Mouse (Mus musculus): ENCODE measurements around the gene Tent4a. TPM values are rescaled to one million over a fixed set of nuclear protein-coding genes. Genes with fewer than 3 reads are reported as not detected.

Tent4a gene
- polyA plus RNA-seq, 1 experiment, result 6.3 TPM

GRCm38 (mm10) chr13:69485833-69486232, 48.6 kb downstream of the Tent4a start:
- WGBS, result 52% methylated on average over 7 of the region's 7 CpGs
- no peak for DNase-seq (ENCODE audit: low read depth, low spot score)

GRCm38 (mm10) chr13:69485326-69485725, 49.1 kb downstream of the Tent4a start:
- 16% methylated on average over 6 of the region's 6 CpGs for WGBS
- DNase-seq (ENCODE audit: low read depth, low spot score), result no peak

GRCm38 (mm10) chr13:69482751-69483150, 51.7 kb downstream of the Tent4a start:
- 34% methylated on average over 8 of the region's 8 CpGs for whole genome bisulfite sequencing
- no peak for DNase-seq (ENCODE audit: low read depth, low spot score)

GRCm38 (mm10) chr13:69481634-69482505, 52.5 kb downstream of the Tent4a start:
- no peak for DNase-seq (ENCODE audit: low read depth, low spot score)
- WGBS, result 4% methylated on average over 30 of the region's 30 CpGs

GRCm38 (mm10) chr13:69481026-69481425, 53.4 kb downstream of the Tent4a start:
- DNase-seq (ENCODE audit: low read depth, low spot score), result no peak
- WGBS, result 4% methylated on average over 8 of the region's 8 CpGs

- no peak for DNase-seq (ENCODE audit: low read depth, low spot score)
- 67% methylated on average over 2 of the region's 2 CpGs for WGBS
Observed at GRCm38 (mm10) chr13:69479906-69480305, 54.5 kb downstream of the Tent4a start.

- no peak for DNase-seq (ENCODE audit: low read depth, low spot score)
- WGBS, result 93% methylated on average over 6 of the region's 6 CpGs
Observed at GRCm38 (mm10) chr13:69478703-69479102, 55.7 kb downstream of the Tent4a start.

- DNase-seq (ENCODE audit: low read depth, low spot score), result no peak
- WGBS, result 38% methylated on average over 17 of the region's 17 CpGs
Observed at GRCm38 (mm10) chr13:69460635-69461465, 73.6 kb downstream of the Tent4a start.

GRCm38 (mm10) chr13:69459657-69460458, 74.6 kb downstream of the Tent4a start:
- no peak for DNase-seq (ENCODE audit: low read depth, low spot score)
- 14% methylated on average over 8 of the region's 8 CpGs for WGBS

GRCm38 (mm10) chr13:69458891-69459290, 75.5 kb downstream of the Tent4a start:
- 84% methylated on average over 2 of the region's 2 CpGs for WGBS
- no peak for DNase-seq (ENCODE audit: low read depth, low spot score)

- 92% methylated on average over 6 of the region's 6 CpGs for WGBS
- no peak for DNase-seq (ENCODE audit: low read depth, low spot score)
Observed at GRCm38 (mm10) chr13:69458461-69458860, 76.0 kb downstream of the Tent4a start.

- WGBS, result 67% methylated on average over 2 of the region's 2 CpGs
- no peak for DNase-seq (ENCODE audit: low read depth, low spot score)
Observed at GRCm38 (mm10) chr13:69457105-69457504, 77.3 kb downstream of the Tent4a start.

GRCm38 (mm10) chr13:69456641-69457040, 77.8 kb downstream of the Tent4a start:
- WGBS, result 78% methylated on average over 11 of the region's 11 CpGs
- no peak for DNase-seq (ENCODE audit: low read depth, low spot score)

GRCm38 (mm10) chr13:69455476-69456175, 78.8 kb downstream of the Tent4a start:
- no peak for DNase-seq (ENCODE audit: low read depth, low spot score)
- 83% methylated on average over 14 of the region's 14 CpGs for WGBS

Other genes starting within 250 kb of the Tent4a start
- gene Nsun2, start 871 bp downstream of the Tent4a start, polyA plus RNA-seq (2012; rRNA removed), result 64.7 and 82.7 TPM in 2 replicates
- gene Srd5a1, start 76.8 kb upstream of the Tent4a start, polyA plus RNA-seq (2012; rRNA removed), result 9.3 and 14.5 TPM in 2 replicates
- 0.43 and 0.45 TPM in 2 replicates for gene Ube2ql1, start 205.3 kb upstream of the Tent4a start, polyA plus RNA-seq (2012; rRNA removed)